Mouse (Mus musculus): ENCODE measurements around the gene Csrp3. TPM values are rescaled to one million over a fixed set of nuclear protein-coding genes. Genes with fewer than 3 reads are reported as not detected.
A peak's percentile ranks its signal among the peaks of the same experiment; 100 is the strongest.

Csrp3 gene
- 905 and 1,263 TPM in 2 replicates for polyA plus RNA-seq (2016; fragmentation: Nextera tagmentation; extraction: Ambion mirVana)

GRCm38 (mm10) chr7:48847820-48848650 lies at the start of gene Csrp3:
Gene Csrp3, minus strand, starts transcription at chr7:48848033.
- DNase-seq (ENCODE audit: low spot score): peak; percentile 91
- WGBS: 30% methylated on average over 11 of the region's 11 CpGs
- Histone ChIP-seq H3K9me3 (no peaks in the 10 kb centered on the region), H3K27me3 (ENCODE audit: insufficient read depth, poor library complexity, severe bottlenecking) (no peaks in the 10 kb centered on the region), H3K36me3 (no peaks in the 10 kb centered on the region), H3K4me1 (peaks cover 42% of the 10 kb centered on the region), H3K4me3 (peak within 1 kb of the TSS; percentile 59), H3K27ac (peak within 1 kb of the TSS; percentile 86)

- H3K4me1 ChIP-seq: peaks cover 72% of the 10 kb centered on the region
- peak overlapping the region; percentile 87 for H3K27ac ChIP-seq
- WGBS: 41% methylated on average over 4 of the region's 4 CpGs
- no peak overlapping the region for H3K4me3 ChIP-seq
- no peaks in the 10 kb centered on the region for H3K27me3 ChIP-seq (ENCODE audit: insufficient read depth, poor library complexity, severe bottlenecking)
- H3K9me3 ChIP-seq: no peaks in the 10 kb centered on the region
- no peaks in the 10 kb centered on the region for H3K36me3 ChIP-seq
- DNase-seq (ENCODE audit: low spot score): no peak
These were observed 48.2 kb upstream of the Csrp3 start for GRCm38 (mm10) chr7:48896051-48896450.

- Histone ChIP-seq H3K27ac (peak overlapping the region; percentile 87), H3K36me3 (no peaks in the 10 kb centered on the region), H3K9me3 (no peaks in the 10 kb centered on the region), H3K27me3 (ENCODE audit: insufficient read depth, poor library complexity, severe bottlenecking) (no peaks in the 10 kb centered on the region), H3K4me3 (no peak overlapping the region), H3K4me1 (peaks cover 71% of the 10 kb centered on the region)
- WGBS: 46% methylated on average over 4 of the region's 4 CpGs
- DNase-seq (ENCODE audit: low spot score): no peak
These were observed 47.6 kb upstream of the Csrp3 start for GRCm38 (mm10) chr7:48895475-48895874.

- Histone ChIP-seq H3K36me3 (no peaks in the 10 kb centered on the region), H3K27me3 (ENCODE audit: insufficient read depth, poor library complexity, severe bottlenecking) (no peaks in the 10 kb centered on the region), H3K4me1 (peaks cover 64% of the 10 kb centered on the region), H3K4me3 (no peak overlapping the region), H3K27ac (peak overlapping the region; percentile 87), H3K9me3 (no peaks in the 10 kb centered on the region)
- DNase-seq (ENCODE audit: low spot score): no peak
- 70% methylated on average over 6 of the region's 6 CpGs for WGBS
These were observed 46.9 kb upstream of the Csrp3 start for GRCm38 (mm10) chr7:48894763-48895162.

GRCm38 (mm10) chr7:48894152-48894551 lies 46.3 kb upstream of the Csrp3 start:
- H3K27me3 ChIP-seq (ENCODE audit: insufficient read depth, poor library complexity, severe bottlenecking): no peaks in the 10 kb centered on the region
- peak overlapping the region; percentile 87; the same call in 1 of the 2 replicates for H3K27ac ChIP-seq
- peaks cover 59% of the 10 kb centered on the region for H3K4me1 ChIP-seq
- H3K9me3 ChIP-seq: no peaks in the 10 kb centered on the region
- no peaks in the 10 kb centered on the region for H3K36me3 ChIP-seq
- no peak for DNase-seq (ENCODE audit: low spot score)
- WGBS: 3% methylated on average over 6 of the region's 6 CpGs
- H3K4me3 ChIP-seq: no peak overlapping the region

- Histone ChIP-seq H3K4me3 (no peak overlapping the region), H3K9me3 (no peaks in the 10 kb centered on the region), H3K4me1 (peaks cover 57% of the 10 kb centered on the region), H3K36me3 (no peaks in the 10 kb centered on the region), H3K27me3 (ENCODE audit: insufficient read depth, poor library complexity, severe bottlenecking) (no peaks in the 10 kb centered on the region), H3K27ac (peak overlapping the region; percentile 47; the same call in 1 of the 2 replicates)
- no peak for DNase-seq (ENCODE audit: low spot score)
- WGBS: 89% methylated on average over 7 of the region's 7 CpGs
These were observed 45.3 kb upstream of the Csrp3 start for GRCm38 (mm10) chr7:48893093-48893492.

GRCm38 (mm10) chr7:48891029-48891428 lies 43.2 kb upstream of the Csrp3 start:
- 77% methylated on average over 5 of the region's 5 CpGs for WGBS
- peaks cover 44% of the 10 kb centered on the region for H3K4me1 ChIP-seq

GRCm38 (mm10) chr7:48888751-48889150 lies 40.9 kb upstream of the Csrp3 start:
- no peak overlapping the region for H3K4me3 ChIP-seq
- peak overlapping the region; percentile 72 for H3K27ac ChIP-seq
- no peaks in the 10 kb centered on the region for H3K9me3 ChIP-seq
- peaks cover 34% of the 10 kb centered on the region for H3K4me1 ChIP-seq
- H3K27me3 ChIP-seq (ENCODE audit: insufficient read depth, poor library complexity, severe bottlenecking): no peaks in the 10 kb centered on the region
- WGBS: 55% methylated on average over 2 of the region's 2 CpGs
- no peaks in the 10 kb centered on the region for H3K36me3 ChIP-seq
- DNase-seq (ENCODE audit: low spot score): no peak

More at GRCm38 (mm10) chr7:48891029-48891428, 43.2 kb upstream of the Csrp3 start:
- DNase-seq (ENCODE audit: low spot score): no peak
- Histone ChIP-seq H3K27me3 (ENCODE audit: insufficient read depth, poor library complexity, severe bottlenecking) (no peaks in the 10 kb centered on the region), H3K27ac (no peak overlapping the region), H3K4me3 (no peak overlapping the region), H3K36me3 (no peaks in the 10 kb centered on the region), H3K9me3 (no peaks in the 10 kb centered on the region)

GRCm38 (mm10) chr7:48887973-48888372 lies 40.1 kb upstream of the Csrp3 start:
- WGBS: 21% methylated on average over 8 of the region's 8 CpGs
- Histone ChIP-seq H3K9me3 (no peaks in the 10 kb centered on the region), H3K4me1 (peaks cover 35% of the 10 kb centered on the region), H3K36me3 (no peaks in the 10 kb centered on the region), H3K27ac (peak overlapping the region; percentile 72), H3K27me3 (ENCODE audit: insufficient read depth, poor library complexity, severe bottlenecking) (no peaks in the 10 kb centered on the region; the same call in 1 of the 2 replicates), H3K4me3 (no peak overlapping the region)
- no peak for DNase-seq (ENCODE audit: low spot score)

- Histone ChIP-seq H3K9me3 (no peaks in the 10 kb centered on the region), H3K27ac (no peak overlapping the region), H3K4me1 (peaks cover 38% of the 10 kb centered on the region), H3K4me3 (no peak overlapping the region), H3K27me3 (ENCODE audit: insufficient read depth, poor library complexity, severe bottlenecking) (no peaks in the 10 kb centered on the region; the same call in 1 of the 2 replicates), H3K36me3 (no peaks in the 10 kb centered on the region)
- DNase-seq (ENCODE audit: low spot score): no peak
- 51% methylated on average over 5 of the region's 5 CpGs for WGBS
These were observed 36.4 kb upstream of the Csrp3 start for GRCm38 (mm10) chr7:48884266-48884611.

GRCm38 (mm10) chr7:48883525-48884265 lies 35.9 kb upstream of the Csrp3 start:
- H3K27ac ChIP-seq: no peak overlapping the region
- no peak for DNase-seq (ENCODE audit: low spot score)
- H3K27me3 ChIP-seq (ENCODE audit: insufficient read depth, poor library complexity, severe bottlenecking): no peaks in the 10 kb centered on the region; the same call in 1 of the 2 replicates
- H3K4me1 ChIP-seq: peaks cover 38% of the 10 kb centered on the region
- no peaks in the 10 kb centered on the region for H3K36me3 ChIP-seq
- H3K9me3 ChIP-seq: no peaks in the 10 kb centered on the region
- 78% methylated on average over 4 of the region's 4 CpGs for WGBS
- H3K4me3 ChIP-seq: no peak overlapping the region

- Histone ChIP-seq H3K27me3 (ENCODE audit: insufficient read depth, poor library complexity, severe bottlenecking) (no peaks in the 10 kb centered on the region; the same call in 1 of the 2 replicates), H3K4me3 (peak overlapping the region; percentile 94), H3K9me3 (no peaks in the 10 kb centered on the region), H3K27ac (peak overlapping the region; percentile 98), H3K4me1 (peaks cover 25% of the 10 kb centered on the region), H3K36me3 (peaks cover 14% of the 10 kb centered on the region)
- WGBS: 1% methylated on average over 28 of the region's 28 CpGs
- DNase-seq (ENCODE audit: low spot score): peak; percentile 81
These were observed 34.3 kb upstream of the Csrp3 start for GRCm38 (mm10) chr7:48881971-48882609.
